Mouse (Mus musculus): ENCODE measurements around the gene Tspan5.

DNA sequence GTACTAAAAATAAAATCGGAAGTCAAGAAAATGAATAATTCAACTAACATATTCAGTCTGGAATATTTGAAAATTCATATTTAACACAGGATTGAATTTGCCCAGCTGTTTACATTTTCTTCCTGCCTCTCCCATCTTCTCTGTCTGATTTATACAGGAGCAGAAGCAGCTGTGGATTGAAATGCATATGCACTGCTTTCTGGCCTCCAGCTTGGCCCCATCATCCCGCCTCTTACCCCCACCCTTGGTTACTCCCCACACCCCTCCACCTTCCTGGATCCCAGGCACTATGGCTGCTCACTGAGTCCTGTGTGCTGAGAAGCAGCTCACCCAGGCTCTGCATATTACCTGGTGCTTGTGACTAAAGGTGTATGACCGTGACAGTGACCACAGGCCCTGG is 13.2 kb upstream of the Tspan5 start:
- TF ChIP-seq MEF2A (IDR thresholded peaks at IDR 0.05; ENCODE audit: extremely low read depth, insufficient replicate concordance, low read depth, low read length, poor library complexity, severe bottlenecking) (no peak), MYB (IDR thresholded peaks at IDR 0.05; ENCODE audit: low read depth, low read length) (no peak), MAX (IDR thresholded peaks at IDR 0.05; ENCODE audit: low read length) (no peak), CTCF (IDR thresholded peaks at IDR 0.05 in 2 of 3, conservative IDR thresholded peaks at IDR 0.05 in 1 of 3; ENCODE audit: control insufficient read depth in 1 of 3, insufficient read depth in 1 of 3, low read depth in 2 of 3, low read length in 3 of 3, poor library complexity in 1 of 3, severe bottlenecking in 1 of 3) (no peak), TCF12 (IDR thresholded peaks at IDR 0.05; ENCODE audit: low read depth, low read length) (no peak), POLR2AphosphoS5 (IDR thresholded peaks at IDR 0.05; ENCODE audit: borderline replicate concordance, low read depth, low read length) (no peak), ZKSCAN1 (IDR thresholded peaks at IDR 0.05; ENCODE audit: low read depth, low read length) (no peak), HCFC1 (IDR thresholded peaks at IDR 0.05; ENCODE audit: low read depth, low read length) (no peak), GATA1 (IDR thresholded peaks at IDR 0.05; ENCODE audit: low read depth, low read length) (no peak), ZMIZ1 (IDR thresholded peaks at IDR 0.05; ENCODE audit: low read depth, low read length) (no peak)

All from MEL (cell line).